Mouse (Mus musculus): ENCODE measurements at regions not wholly inside any gene's neighbourhood (a gene's known extent, or its start where the extent isn't known, plus 50 kb on each side); places are given as distances from the start of the nearest gene placed in this dataset.

DNA sequence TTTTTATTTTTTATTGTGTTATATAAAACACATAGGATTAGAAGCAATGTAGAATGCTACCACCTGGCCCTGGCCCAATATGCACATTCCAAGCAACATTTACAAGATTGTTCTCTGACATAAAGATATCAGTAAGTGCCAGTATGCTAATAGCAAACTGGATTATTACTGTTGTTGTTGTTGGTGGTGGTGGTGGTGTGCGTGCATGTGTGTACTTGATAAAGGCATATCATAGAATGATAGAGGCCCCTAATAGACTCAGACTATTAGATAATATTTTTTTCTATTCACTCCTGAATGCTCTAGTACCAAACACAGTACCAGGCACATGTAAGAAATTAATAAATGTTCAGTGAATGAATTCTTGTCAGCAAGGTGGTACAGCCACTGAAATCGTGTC lies 98.9 kb upstream of the Tbc1d5 start:
- no peak for TF ChIP-seq POLR2A (IDR thresholded peaks at IDR 0.05; ENCODE audit: insufficient read depth, low read depth, low read length)
- no peak for TF ChIP-seq CTCF (IDR thresholded peaks at IDR 0.05; ENCODE audit: insufficient read depth, low read depth, low read length)
